In genomic region chr5:135707855-135708254, GRCm38 (mm10) we compare ENCODE assay signal across 11 mouse cellular contexts. TPM values are rescaled to one million over a fixed set of nuclear protein-coding genes. Genes with fewer than 3 reads are reported as not detected.
DNase-seq lines count a peak whose midpoint lies in the region; ATAC-seq and TF ChIP-seq lines count a peak whose summit lies in the region.
"Had no signal": no experiment of that assay in that cellular context is flagged by ENCODE, and none has a peak within 500 bp of the region (broad histone marks: within the 10 kb centered on the region; RNA-seq: fewer than 3 reads in every experiment).

No protein-coding gene starts in this region.

- TF ChIP-seq CTCF in lung, adult 2 months (IDR thresholded peaks at IDR 0.05; ENCODE audit: insufficient read depth, low read length) = no peak

- ATAC-seq in frontal cortex, adult (ENCODE audit: low TSS enrichment) = no peak

- peak; percentile 47 for DNase-seq in lung, postnatal 36 days
- no peak for DNase-seq in lung, adult 2 months
- peak; percentile 79 for DNase-seq in adrenal gland, postnatal 14 days
- DNase-seq in kidney, adult 9 months = peak; percentile 97
- peak; percentile 26 to 32 for DNase-seq in natural killer cell, adult 2 months (ENCODE audit: low spot score in 2 of 2)
- DNase-seq in embryo, embryonic 10 days (ENCODE audit: low spot score) = no peak
- DNase-seq in right cerebral cortex, postnatal 25 days = no peak
- DNase-seq: cerebellum, postnatal 14 days; right cerebral cortex, postnatal 14 days had no signal

- peaks cover 14% of the 10 kb centered on the region for H3K4me1 ChIP-seq in lung, adult 2 months (ENCODE audit: control insufficient read depth, insufficient read depth, low read length)

- WGBS in lung, adult 2 months = 26% methylated on average over 1 of the region's 1 CpGs

- H3K4me3 ChIP-seq in lung, adult 2 months (replicated peaks; ENCODE audit: extremely low read depth, low read depth, low read length) = no peak overlapping the region
- H3K4me3 ChIP-seq: forebrain, embryonic 10.5 days had no signal

- TF ChIP-seq POLR2A in lung, adult 2 months (IDR thresholded peaks at IDR 0.05; ENCODE audit: borderline replicate concordance, extremely low read depth, low read depth, low read length) = no peak

RNA-seq across cellular contexts. Expression of gene Tmem120a, which starts 36.4 kb away (rescaled TPM):
- polyA plus RNA-seq in lung, adult 2 months (2012; rRNA removed) = 24.6 and 31.0 TPM in 2 replicates
- 26.8 and 45.4 TPM in 2 replicates for total RNA-seq in adrenal gland, postnatal 14 days (2021)

RNA-seq across cellular contexts. Expression of gene Por, which starts 38.0 kb away (rescaled TPM):
- polyA plus RNA-seq in lung, adult 2 months (2012; rRNA removed) = 487 and 521 TPM in 2 replicates
- 190 and 216 TPM in 2 replicates for total RNA-seq in adrenal gland, postnatal 14 days (2021)

Comparison
In these comparisons a context has a peak if more than half of its experiments do, and no peak if none do; other contexts are left out.
1. DNase-seq: peak in lung, postnatal 36 days (single experiment), adrenal gland, postnatal 14 days (single experiment), kidney, adult 9 months (single experiment) and natural killer cell, adult 2 months (2 of 2); none in lung, adult 2 months (single experiment), embryo, embryonic 10 days (single experiment) and right cerebral cortex, postnatal 25 days (single experiment).